Mouse (Mus musculus) neural tube, embryonic 11.5 days (tissue): ENCODE data around the gene Dusp15. TPM values are rescaled to one million over a fixed set of nuclear protein-coding genes. Genes with fewer than 3 reads are reported as not detected.

Experiments
- ATAC-seq: fragments of 200-750 bp; cut with Nextera tagmentation; 2 replicates; pipeline ENCODE4 v1.8.0; 2017; ENCODE audit warnings: moderate number of reproducible peaks, mild to moderate bottlenecking, moderate TSS enrichment, moderate library complexity; ENCODE audit not compliant: insufficient read depth, low FRiP score, low TSS enrichment
- DNase-seq: peaks from one replicate; pipeline ENCODE4 v3.0.0-alpha.2; 2015; ENCODE audit warnings: low spot score
- H3K27ac ChIP-seq: fragments of 300-500 bp; sonication (generic); 2 replicates; pipeline ENCODE4 v1.5.1; 2014; ENCODE audit warnings: low read depth, mild to moderate bottlenecking, low read length
- H3K27me3 ChIP-seq: fragments of 300-500 bp; sonication (generic); 2 replicates; pipeline ENCODE4 v1.6.1; 2014; ENCODE audit warnings: mild to moderate bottlenecking, low read length, mixed read lengths; ENCODE audit not compliant: control insufficient read depth, insufficient read depth
- H3K36me3 ChIP-seq: fragments of 300-500 bp; sonication (generic); 2 replicates; pipeline ENCODE4 v1.6.1; 2014; ENCODE audit warnings: mild to moderate bottlenecking, low read length, moderate library complexity, mixed read lengths; ENCODE audit not compliant: control insufficient read depth, insufficient read depth
- H3K4me1 ChIP-seq: fragments of 300-500 bp; sonication (generic); 2 replicates; pipeline ENCODE4 v1.6.1; 2014; ENCODE audit warnings: low read length, mixed read lengths; ENCODE audit not compliant: control insufficient read depth, insufficient read depth
- H3K4me2 ChIP-seq: fragments of 300-500 bp; sonication (generic); 2 replicates; pipeline ENCODE4 v1.6.1; 2014; ENCODE audit warnings: low read depth, mild to moderate bottlenecking, moderate library complexity
- H3K4me3 ChIP-seq: fragments of 300-500 bp; sonication (generic); 2 replicates; pipeline ENCODE4 v1.5.1; 2014; ENCODE audit warnings: low read depth, low read length
- H3K9ac ChIP-seq: fragments of 300-500 bp; sonication (generic); 2 replicates; pipeline ENCODE4 v1.6.1; 2014; ENCODE audit warnings: mild to moderate bottlenecking, low read length
- H3K9me3 ChIP-seq: fragments of 300-500 bp; sonication (generic); 2 replicates; pipeline ENCODE4 v1.6.1; 2016; ENCODE audit warnings: low read length; ENCODE audit not compliant: control insufficient read depth
- WGBS: fragments of 180-500 bp; shearing (Covaris S2); extraction: QIAGEN DNeasy Blood & Tissue Kit; methylation state at CpG from one replicate; pipeline ENCODE4 v1.1.7; 2014; 5-methylcytosine and 5-hydroxymethylcytosine counted together
- polyA plus RNA-seq: library from polyadenylated mRNA; unstranded; fragments of >200 nt; fragmentation: Nextera tagmentation; extraction: Ambion mirVana; gene quantifications from 2 replicates; pipeline ENCODE4 v1.2.1, GENCODE M21; 2014

Gene Dusp15
- polyA plus RNA-seq, 1 experiment from 2014 or later = 1.4 TPM

GRCm38 (mm10) chr2:152941106-152941505 lies 10.4 kb downstream of the Dusp15 start:
- Histone ChIP-seq H3K4me2 (no peak overlapping the region), H3K9me3 (no peaks in the 10 kb centered on the region), H3K27me3 (peaks cover 45% of the 10 kb centered on the region), H3K9ac (no peak overlapping the region), H3K4me1 (0 out of 2 replicates have a peak, but pooled peaks cover 2% of the 10 kb centered on the region), H3K36me3 (no peaks in the 10 kb centered on the region), H3K27ac (no peak overlapping the region), H3K4me3 (no peak overlapping the region)
- no peak for ATAC-seq
- DNase-seq = no peak
- WGBS = 74% methylated on average over 6 of the region's 6 CpGs

GRCm38 (mm10) chr2:152939846-152940245 lies 11.7 kb downstream of the Dusp15 start:
- H3K4me3 ChIP-seq = no peak overlapping the region
- peaks cover 40% of the 10 kb centered on the region for H3K27me3 ChIP-seq
- 11% methylated on average over 4 of the region's 4 CpGs for WGBS
- ATAC-seq (no peak), DNase-seq (peak; percentile 54)
- H3K27ac ChIP-seq = no peak overlapping the region
- H3K9ac ChIP-seq = no peak overlapping the region
- H3K4me2 ChIP-seq = no peak overlapping the region
- 0 out of 2 replicates have a peak, but pooled peaks cover 2% of the 10 kb centered on the region for H3K4me1 ChIP-seq
- H3K36me3 ChIP-seq = no peaks in the 10 kb centered on the region
- H3K9me3 ChIP-seq = no peaks in the 10 kb centered on the region

- WGBS = 35% methylated on average over 5 of the region's 5 CpGs
- DNase-seq (peak; percentile 56), ATAC-seq (no peak; the same call in 1 of the 2 replicates)
- H3K36me3 ChIP-seq = no peaks in the 10 kb centered on the region
- no peaks in the 10 kb centered on the region for H3K4me1 ChIP-seq
- H3K27ac ChIP-seq = no peak overlapping the region
- no peak overlapping the region for H3K4me3 ChIP-seq
- no peak overlapping the region for H3K4me2 ChIP-seq
- no peaks in the 10 kb centered on the region for H3K9me3 ChIP-seq
- no peaks in the 10 kb centered on the region for H3K27me3 ChIP-seq
- no peak overlapping the region for H3K9ac ChIP-seq
Measured at GRCm38 (mm10) chr2:152933614-152934013, 17.9 kb downstream of the Dusp15 start.

GRCm38 (mm10) chr2:152933048-152933447 lies 18.4 kb downstream of the Dusp15 start, which contains the start of gene Foxs1:
Gene Foxs1 (minus strand): TSS chr2:152933208.
- whole genome bisulfite sequencing = 50% methylated on average over 9 of the region's 9 CpGs
- Histone ChIP-seq H3K4me2 (no peak within 1 kb of the TSS), H3K36me3 (no peaks in the 10 kb centered on the region), H3K27ac (no peak within 1 kb of the TSS), H3K9me3 (no peaks in the 10 kb centered on the region), H3K9ac (no peak within 1 kb of the TSS), H3K27me3 (no peaks in the 10 kb centered on the region), H3K4me1 (no peaks in the 10 kb centered on the region), H3K4me3 (no peak within 1 kb of the TSS)
- DNase-seq (no peak), ATAC-seq (no peak)

- H3K27ac ChIP-seq = no peak overlapping the region
- H3K9me3 ChIP-seq = no peaks in the 10 kb centered on the region
- DNase-seq (no peak), ATAC-seq (no peak)
- H3K9ac ChIP-seq = no peak overlapping the region
- no peaks in the 10 kb centered on the region for H3K27me3 ChIP-seq
- H3K36me3 ChIP-seq = no peaks in the 10 kb centered on the region
- 76% methylated on average over 12 of the region's 12 CpGs for WGBS
- no peak overlapping the region for H3K4me3 ChIP-seq
- H3K4me1 ChIP-seq = no peaks in the 10 kb centered on the region
- no peak overlapping the region for H3K4me2 ChIP-seq
Measured at GRCm38 (mm10) chr2:152931456-152932160, 19.9 kb downstream of the Dusp15 start.

- WGBS = 28% methylated on average over 2 of the region's 2 CpGs
- Histone ChIP-seq H3K4me1 (no peaks in the 10 kb centered on the region), H3K9me3 (no peaks in the 10 kb centered on the region), H3K27ac (no peak overlapping the region), H3K36me3 (no peaks in the 10 kb centered on the region), H3K9ac (no peak overlapping the region; the same call in 1 of the 2 replicates), H3K27me3 (no peaks in the 10 kb centered on the region), H3K4me3 (no peak overlapping the region), H3K4me2 (no peak overlapping the region)
- DNase-seq = no peak
- ATAC-seq = no peak
Measured at GRCm38 (mm10) chr2:152930276-152930675, 21.2 kb downstream of the Dusp15 start.

GRCm38 (mm10) chr2:152928988-152929370 lies 22.5 kb downstream of the Dusp15 start:
- H3K36me3 ChIP-seq = no peaks in the 10 kb centered on the region
- H3K9ac ChIP-seq = no peak overlapping the region
- no peaks in the 10 kb centered on the region for H3K27me3 ChIP-seq
- H3K4me2 ChIP-seq = no peak overlapping the region
- 67% methylated on average over 3 of the region's 3 CpGs for WGBS
- H3K27ac ChIP-seq = no peak overlapping the region
- no peaks in the 10 kb centered on the region for H3K9me3 ChIP-seq
- no peak overlapping the region for H3K4me3 ChIP-seq
- ATAC-seq (no peak), DNase-seq (no peak)
- no peaks in the 10 kb centered on the region for H3K4me1 ChIP-seq

GRCm38 (mm10) chr2:152928219-152928987 lies 23.1 kb downstream of the Dusp15 start:
- ATAC-seq (no peak), DNase-seq (no peak)
- Histone ChIP-seq H3K27me3 (no peaks in the 10 kb centered on the region), H3K9me3 (no peaks in the 10 kb centered on the region), H3K4me2 (no peak overlapping the region), H3K4me1 (no peaks in the 10 kb centered on the region), H3K36me3 (no peaks in the 10 kb centered on the region), H3K9ac (no peak overlapping the region), H3K4me3 (no peak overlapping the region), H3K27ac (no peak overlapping the region)
- 50% methylated on average over 14 of the region's 14 CpGs for WGBS

- H3K36me3 ChIP-seq = no peaks in the 10 kb centered on the region
- no peak for DNase-seq
- H3K4me1 ChIP-seq = no peaks in the 10 kb centered on the region
- 55% methylated on average over 5 of the region's 5 CpGs for WGBS
- no peak overlapping the region for H3K27ac ChIP-seq
- no peak overlapping the region for H3K4me2 ChIP-seq
- no peak for ATAC-seq
- no peak overlapping the region for H3K4me3 ChIP-seq
- no peaks in the 10 kb centered on the region for H3K27me3 ChIP-seq
- no peak overlapping the region for H3K9ac ChIP-seq
- H3K9me3 ChIP-seq = no peaks in the 10 kb centered on the region
Measured at GRCm38 (mm10) chr2:152927371-152927770, 24.1 kb downstream of the Dusp15 start.
